ENCODE assay signal across 10 mouse cellular contexts in genomic region chr11:79722811-79723210, GRCm38 (mm10).
"Had no signal": no experiment of that assay in that cellular context is flagged by ENCODE, and none has a peak within 500 bp of the region (broad histone marks: within the 10 kb centered on the region; RNA-seq: fewer than 3 reads in every experiment).

No protein-coding gene starts in this region.

- H3K4me3 ChIP-seq: left cerebral cortex, adult 2 months; limb, embryonic 15.5 days; midbrain, embryonic 12.5 days had no signal

- H3K27me3 ChIP-seq: limb, embryonic 15.5 days; midbrain, embryonic 12.5 days had no signal

- H3K36me3 ChIP-seq: limb, embryonic 15.5 days; midbrain, embryonic 12.5 days had no signal

- DNase-seq: kidney, adult 8-10 months; kidney, postnatal 25 days; right cerebral cortex, adult 18-20 months; right cerebral cortex, postnatal 25 days; thymus, postnatal 36 days had no signal

- H3K27ac ChIP-seq: left cerebral cortex, adult 2 months; limb, embryonic 15.5 days; liver, embryonic 14.5 days; macrophage; midbrain, embryonic 12.5 days had no signal

- H3K9ac ChIP-seq: limb, embryonic 15.5 days; liver, embryonic 14.5 days; midbrain, embryonic 12.5 days had no signal
